Comparison of ENCODE assay signal across 8 mouse cellular contexts in the genomic region with DNA sequence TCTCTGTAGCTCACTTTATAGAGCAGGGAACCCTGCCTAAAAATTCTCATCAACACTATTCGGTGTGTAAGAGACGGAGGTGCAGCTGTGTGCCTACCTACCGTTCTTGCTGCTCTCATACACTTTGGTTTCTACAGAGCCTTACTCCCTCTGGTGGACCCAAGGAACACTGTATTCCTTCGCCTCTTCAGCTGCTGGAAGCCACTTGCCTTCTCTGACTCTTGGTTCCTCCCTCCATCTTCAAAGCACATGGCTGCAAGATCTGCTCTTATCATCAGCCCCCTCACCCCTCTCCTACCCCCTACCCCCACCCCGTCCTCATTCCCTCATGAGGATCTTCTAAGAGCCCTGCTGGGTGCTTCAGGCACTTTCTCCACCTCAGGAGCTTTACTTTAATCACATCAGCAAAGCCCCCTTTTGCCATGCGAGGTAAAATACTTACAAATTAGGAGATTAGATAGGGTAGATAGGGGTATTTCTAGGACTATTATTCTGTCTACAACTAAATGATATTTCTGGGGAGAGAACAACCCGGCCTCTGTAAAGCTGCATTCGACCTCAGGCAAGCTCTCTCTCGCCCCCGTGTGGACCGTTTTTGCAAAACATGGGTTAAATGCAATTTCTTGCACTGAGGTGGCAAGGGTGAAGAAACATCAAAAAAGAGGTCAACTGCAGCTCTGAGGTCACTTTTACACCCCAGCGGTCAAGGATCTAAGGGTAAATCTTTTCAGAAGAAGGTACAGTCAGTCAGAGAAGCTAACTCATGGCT. TPM values are rescaled to one million over a fixed set of nuclear protein-coding genes. Genes with fewer than 3 reads are reported as not detected.
DNase-seq lines count a peak whose midpoint lies in the region; ATAC-seq and TF ChIP-seq lines count a peak whose summit lies in the region.

No protein-coding gene starts in this region.

- WGBS in hindbrain, postnatal 0 days = 8% methylated on average over 12 of the region's 12 CpGs

- no peak overlapping the region for H3K9ac ChIP-seq in hindbrain, postnatal 0 days (replicated peaks; ENCODE audit: low read length)

- intact Hi-C loops in left cerebral cortex, postnatal 10 days (cut with DNase I) = loop anchor here (10.0 kb wide), 1 partner anchor 54 kb away; no protein-coding TSS in a partner anchor

- TF ChIP-seq CTCF in hindbrain, postnatal 0 days (IDR thresholded peaks at IDR 0.05; ENCODE audit: low read depth) = peak; percentile 84

- H3K4me2 ChIP-seq in hindbrain, postnatal 0 days (ENCODE audit: low read depth, low read length) = peak overlapping the region; percentile 52

- peak overlapping the region; percentile 10; the same call in 1 of the 2 replicates for H3K4me3 ChIP-seq in hindbrain, postnatal 0 days (ENCODE audit: low read length)
- peak overlapping the region; percentile 87 for H3K4me3 ChIP-seq in megakaryocyte, embryonic 14.5 days (replicated peaks)

- no peak overlapping the region for H3K27ac ChIP-seq in hindbrain, postnatal 0 days

- DNase-seq in adipocyte (ENCODE audit: low spot score) = peak; percentile 45
- DNase-seq in cerebellum, postnatal 36 days = peak; percentile 57 to 59
- DNase-seq in gastrocnemius, adult 18-20 months (ENCODE audit: low spot score) = peak; percentile 49
- DNase-seq in hindbrain, postnatal 0 days (ENCODE audit: low spot score) = peak; percentile 84
- DNase-seq in left cerebral cortex, postnatal 10 days (ENCODE audit: extremely low spot score in 1 of 2, low spot score in 2 of 2) = peak; percentile 31 to 68
- DNase-seq in right cerebral cortex, postnatal 14 days = peak; percentile 77
- peak; percentile 58 to 65 for DNase-seq in urinary bladder, postnatal 36 days (ENCODE audit: low spot score in 2 of 2)

- H3K27me3 ChIP-seq in hindbrain, postnatal 0 days (ENCODE audit: insufficient read depth, low read length) = no peaks in the 10 kb centered on the region
- H3K27me3 ChIP-seq in megakaryocyte, embryonic 14.5 days (replicated peaks) = no peaks in the 10 kb centered on the region

- no peaks in the 10 kb centered on the region for H3K4me1 ChIP-seq in hindbrain, postnatal 0 days (ENCODE audit: insufficient read depth, low read length)
- peaks cover 20% of the 10 kb centered on the region for H3K4me1 ChIP-seq in megakaryocyte, embryonic 14.5 days

- peak; percentile 87 for ATAC-seq in hindbrain, postnatal 0 days

- H3K9me3 ChIP-seq in hindbrain, postnatal 0 days (ENCODE audit: low read length) = no peaks in the 10 kb centered on the region
- no peaks in the 10 kb centered on the region for H3K9me3 ChIP-seq in megakaryocyte, embryonic 14.5 days

- H3K36me3 ChIP-seq in hindbrain, postnatal 0 days (ENCODE audit: insufficient read depth, low read length) = no peaks in the 10 kb centered on the region
- no peaks in the 10 kb centered on the region for H3K36me3 ChIP-seq in megakaryocyte, embryonic 14.5 days (replicated peaks; ENCODE audit: low read length)

RNA-seq across cellular contexts. Expression of gene Aqp9, which starts 20.3 kb away (rescaled TPM):
- under 1 TPM in 1 of 2 experiments, not detected in 1; 0.24 TPM for total RNA-seq in gastrocnemius, adult 18-20 months (2021)
- 0.37 and 0.93 TPM in 2 replicates for total RNA-seq in hindbrain, postnatal 0 days (2014; rRNA removed)
- 2.5 and 3.0 TPM in 2 replicates for polyA plus RNA-seq in hindbrain, postnatal 0 days (2015; fragmentation: Nextera tagmentation; extraction: Ambion mirVana)
- total RNA-seq in left cerebral cortex, postnatal 10 days (2021) = 1 to 10 TPM; 1.9 to 2.4 TPM
- 0.07 TPM in 1 of 2 replicates, not detected in the other for polyA plus RNA-seq in megakaryocyte, embryonic 14.5 days (2012; ENCODE audit: insufficient read depth, low replicate concordance)

RNA-seq across cellular contexts. Expression of gene Aldh1a2, which starts 26.8 kb away (rescaled TPM):
- 1 to 10 TPM; 1.8 to 8.9 TPM for total RNA-seq in gastrocnemius, adult 18-20 months (2021)
- total RNA-seq in hindbrain, postnatal 0 days (2014; rRNA removed) = 15.5 and 20.4 TPM in 2 replicates
- polyA plus RNA-seq in hindbrain, postnatal 0 days (2015; fragmentation: Nextera tagmentation; extraction: Ambion mirVana) = 30.1 and 31.4 TPM in 2 replicates
- 1 to 10 TPM; 6.1 to 8.8 TPM for total RNA-seq in left cerebral cortex, postnatal 10 days (2021)
- polyA plus RNA-seq in megakaryocyte, embryonic 14.5 days (2012; ENCODE audit: insufficient read depth, low replicate concordance) = not detected in 2 replicates
